Mouse (Mus musculus) left cerebral cortex, adult 18-20 months (tissue): ENCODE measurements around the gene Nus1. TPM values are rescaled to one million over a fixed set of nuclear protein-coding genes. Genes with fewer than 3 reads are reported as not detected.
A peak's percentile ranks its signal among the peaks of the same experiment; 100 is the strongest.

ENCODE experiments used
- DNase-seq, 2 experiments: peaks; one replicate each; pipeline ENCODE4 v3.0.0; 2021 to 2022; ENCODE audit warnings: low spot score in 2 of 2, mixed read lengths in 1 of 2
- long read RNA-seq, 2 experiments: library from polyadenylated mRNA; stranded (forward); transcript quantifications; one replicate each; pipeline ENCODE4 v2.0.0; 2021
- total RNA-seq, 2 experiments: library from RNA; stranded (reverse); gene quantifications; 2 replicates each; pipeline ENCODE4 v1.2.3; 2021

Gene Nus1
- total RNA-seq: 10 to 100 TPM; 63.8 to 66.3 TPM
- long read RNA-seq, experiment 1, full-length matches to known transcripts: 48 of 68 reads
- long read RNA-seq, experiment 1, partial matches to known transcripts: 0 of 68 reads
- long read RNA-seq, experiment 1, other reads (novel, unspliced or antisense): 20 of 68 reads
- long read RNA-seq, experiment 2, full-length matches to known transcripts: 16 of 23 reads
- long read RNA-seq, experiment 2, partial matches to known transcripts: 1 of 23 reads
- long read RNA-seq, experiment 2, other reads (novel, unspliced or antisense): 6 of 23 reads

DNA sequence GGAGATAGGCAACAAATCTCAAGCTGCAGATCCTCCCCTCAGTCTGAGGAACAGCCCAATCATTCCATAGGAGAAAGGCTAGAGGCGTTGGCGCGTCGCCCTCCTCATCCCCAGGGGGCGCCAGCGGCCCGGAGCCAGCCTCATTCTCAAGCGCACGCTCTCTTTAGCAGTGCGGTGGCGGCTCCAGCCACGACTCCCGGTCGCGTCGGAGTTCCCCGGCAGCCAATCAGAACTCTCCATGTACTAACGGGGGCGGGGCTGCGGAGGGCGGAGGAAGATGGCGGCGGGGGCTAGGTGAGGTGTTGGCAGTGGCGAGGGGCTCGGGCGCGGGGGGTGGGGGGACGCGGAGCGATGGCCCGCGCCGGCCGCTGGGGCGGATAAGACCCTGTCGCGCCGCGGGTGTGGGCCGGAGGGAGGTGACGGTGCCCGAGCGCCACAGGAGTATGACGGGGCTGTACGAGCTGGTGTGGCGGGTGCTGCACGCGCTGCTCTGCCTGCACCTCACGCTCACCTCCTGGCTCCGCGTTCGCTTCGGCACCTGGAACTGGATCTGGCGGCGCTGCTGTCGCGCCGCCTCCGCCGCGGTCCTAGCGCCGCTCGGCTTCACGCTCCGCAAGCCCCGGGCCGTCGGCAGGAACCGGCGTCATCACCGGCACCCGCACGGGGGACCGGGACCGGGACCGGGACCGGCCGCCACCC, at the start of gene Nus1:
Nus1 (plus strand) TSS at position 249 of the 699 bp plus-strand sequence.
- peak; percentile 96 to 97 for DNase-seq

DNA sequence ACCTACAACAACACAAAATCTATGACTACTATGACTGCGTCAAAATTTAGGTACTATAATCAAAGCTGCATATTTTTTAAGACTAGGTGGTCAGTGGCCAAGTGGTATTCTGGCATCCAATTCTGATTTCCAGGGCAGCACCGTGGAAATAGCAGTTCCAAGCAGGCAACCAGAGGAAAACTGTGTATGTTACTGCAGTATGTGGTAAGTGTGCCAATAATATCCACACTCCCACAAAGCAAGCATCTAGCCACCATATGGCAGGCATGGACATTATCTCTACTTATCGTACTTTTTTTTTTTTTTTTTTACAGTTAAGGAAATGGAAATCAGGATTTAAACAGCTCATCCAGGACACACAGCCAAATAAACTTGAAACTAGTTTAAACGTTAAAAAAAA, 49.0 kb upstream of the Nus1 start:
- DNase-seq: no peak

DNA sequence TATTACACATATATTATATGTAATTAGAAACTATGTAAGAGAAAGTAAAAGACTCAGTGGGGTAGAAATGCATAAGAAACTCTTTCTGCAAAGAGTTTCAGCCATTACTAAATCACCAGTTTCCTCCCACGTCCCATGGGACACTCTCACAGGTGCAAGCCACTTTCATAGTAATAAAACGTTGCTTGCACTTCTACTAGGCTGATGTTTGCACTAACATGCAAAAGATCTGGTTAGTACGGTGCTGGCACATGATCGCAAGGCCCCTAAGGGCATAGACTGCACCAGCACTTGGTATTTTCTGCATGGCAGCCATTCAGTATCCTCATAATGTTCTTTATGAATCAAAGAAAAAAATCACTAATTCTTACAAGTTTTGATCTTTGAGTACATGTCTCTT, 43.5 kb upstream of the Nus1 start:
- no peak for DNase-seq

DNA sequence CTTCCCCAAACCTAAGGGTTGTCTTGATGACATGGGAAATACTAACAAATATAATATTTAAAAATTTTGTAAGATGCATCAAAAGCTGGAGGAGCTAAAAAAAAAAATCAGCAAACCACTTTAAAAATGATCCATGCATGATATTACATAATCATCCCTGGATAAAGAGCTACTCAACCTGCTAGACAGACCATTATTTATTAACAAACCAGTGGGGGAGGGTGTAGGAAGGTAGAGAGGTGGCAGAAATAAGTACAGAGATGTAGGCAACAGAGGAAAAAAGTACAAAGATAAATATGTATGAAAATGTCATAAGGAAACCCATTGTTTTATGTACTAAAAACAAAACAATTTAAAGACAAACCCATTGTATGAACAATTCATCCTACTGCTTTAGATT, 42.7 kb upstream of the Nus1 start:
- no peak for DNase-seq

DNA sequence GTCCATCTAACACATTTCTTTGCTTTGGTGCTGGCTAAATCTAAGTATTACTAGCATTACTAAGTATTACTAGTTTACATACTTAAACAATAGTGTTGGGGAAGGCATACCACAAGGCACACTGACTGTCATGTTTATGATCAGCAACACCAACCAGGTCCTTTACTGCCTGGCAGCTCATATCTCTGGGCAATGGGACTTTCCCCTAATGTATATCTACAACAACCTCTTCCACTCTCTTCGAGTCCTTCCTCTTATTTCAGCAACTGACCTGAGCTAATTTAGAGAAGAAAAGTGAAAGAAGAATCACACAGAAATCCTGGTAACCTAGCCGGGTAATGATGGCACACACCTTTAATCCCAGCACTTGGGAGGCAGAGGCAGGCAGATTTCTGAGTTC, 40.9 kb upstream of the Nus1 start:
- DNase-seq: no peak

DNA sequence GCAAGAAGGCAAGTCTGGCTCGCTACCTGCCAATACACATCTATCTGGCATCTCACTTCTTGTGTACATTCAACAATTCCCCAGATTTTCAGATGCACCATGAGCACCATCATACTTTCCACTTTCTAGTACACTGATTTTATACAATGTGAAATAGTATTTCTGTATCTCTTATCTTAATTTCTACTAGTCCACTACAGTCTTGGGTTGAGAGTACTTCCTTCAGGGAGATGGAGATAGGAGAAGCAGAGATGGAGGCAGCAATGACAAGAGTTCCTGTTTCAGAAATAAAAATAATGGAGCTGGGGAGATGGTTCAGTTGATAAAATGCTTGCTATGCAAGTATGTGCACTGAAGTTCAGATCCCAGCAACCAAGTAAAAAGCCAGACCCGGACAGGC, 39.5 kb upstream of the Nus1 start:
- no peak for DNase-seq

DNA sequence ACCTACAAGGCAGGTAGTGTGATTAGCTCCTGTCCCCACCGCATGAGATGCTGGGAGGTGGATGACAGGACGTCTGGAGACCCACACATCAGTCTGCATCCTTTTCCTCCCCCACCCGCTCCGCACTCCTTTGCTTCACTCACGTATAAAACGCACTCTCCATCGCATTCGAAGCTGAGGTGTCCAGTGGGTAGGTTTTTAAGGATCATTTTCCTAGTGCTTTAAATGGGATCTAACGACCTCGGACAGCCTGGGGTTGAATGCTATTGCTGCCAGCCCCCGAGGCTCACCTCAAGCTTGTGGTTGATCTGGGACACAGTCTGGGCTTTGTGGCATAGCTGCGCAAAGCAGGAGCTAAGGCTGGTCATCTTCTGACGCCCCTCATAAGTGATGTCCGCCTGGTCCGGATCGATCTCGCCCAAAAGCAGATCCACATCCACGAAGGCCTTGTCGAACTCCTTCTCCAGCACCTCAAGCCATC, 36.0 kb upstream of the Nus1 start:
- DNase-seq: peak; percentile 28 to 47

DNA sequence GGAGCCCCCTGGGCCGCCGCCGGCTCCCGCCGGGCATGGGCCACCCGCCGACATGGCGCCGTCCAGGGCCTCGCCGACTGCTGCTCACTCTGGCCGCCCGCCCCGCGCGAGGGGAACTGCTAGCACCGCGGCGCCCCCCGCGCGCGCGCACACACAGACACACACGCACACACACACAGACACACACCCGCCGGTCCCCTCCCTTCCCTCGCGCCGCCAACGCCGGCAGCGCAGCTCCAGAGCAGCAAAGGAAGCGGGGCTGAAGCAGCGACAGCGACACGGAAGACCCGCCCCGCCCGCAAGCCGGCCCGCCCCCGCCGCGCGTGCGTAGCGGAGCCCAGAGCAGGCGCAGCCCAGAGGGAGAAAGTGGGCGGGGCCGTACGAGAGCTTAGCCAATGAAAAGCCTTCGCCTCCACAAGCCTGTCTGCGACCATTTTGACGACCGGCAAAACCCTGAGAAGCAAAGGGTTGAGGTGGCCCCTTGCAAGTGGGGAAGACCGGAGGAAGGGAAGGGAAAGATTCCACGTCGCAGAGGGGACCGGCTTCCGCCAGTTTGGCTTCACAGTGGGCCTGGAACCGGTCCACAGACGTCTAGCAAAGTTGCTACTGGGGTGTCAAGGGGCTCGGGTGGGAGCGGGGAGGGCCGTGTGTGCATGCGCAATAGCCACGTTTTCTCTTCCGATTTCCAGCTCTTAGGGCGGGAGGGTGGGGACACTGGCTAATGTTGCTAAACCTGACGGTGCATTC, 35.3 kb upstream of the Nus1 start, which contains the start of gene Gopc:
Gopc (minus strand) TSS at position 280 of the 747 bp plus-strand sequence.
- peak; percentile 97 to 98 for DNase-seq

DNA sequence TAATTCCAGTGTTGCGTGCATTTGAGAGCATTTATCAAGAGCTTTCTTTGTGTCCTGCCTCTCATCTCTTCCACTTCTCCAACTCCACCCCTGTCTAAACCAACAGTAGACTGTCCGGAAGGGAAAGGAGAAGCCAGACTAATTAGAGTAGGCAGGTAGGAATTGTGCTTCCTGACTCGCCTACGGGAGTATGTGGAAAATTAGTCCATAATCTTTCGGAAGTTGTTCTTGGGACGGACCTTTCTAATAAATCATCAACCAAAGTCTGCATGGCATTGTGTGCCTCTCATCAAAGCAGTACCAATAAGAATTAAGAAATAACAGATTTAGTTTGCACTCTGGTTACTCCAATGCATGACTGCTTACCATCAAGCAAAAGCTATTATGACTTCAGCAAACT, 34.3 kb upstream of the Nus1 start:
- no peak for DNase-seq

DNA sequence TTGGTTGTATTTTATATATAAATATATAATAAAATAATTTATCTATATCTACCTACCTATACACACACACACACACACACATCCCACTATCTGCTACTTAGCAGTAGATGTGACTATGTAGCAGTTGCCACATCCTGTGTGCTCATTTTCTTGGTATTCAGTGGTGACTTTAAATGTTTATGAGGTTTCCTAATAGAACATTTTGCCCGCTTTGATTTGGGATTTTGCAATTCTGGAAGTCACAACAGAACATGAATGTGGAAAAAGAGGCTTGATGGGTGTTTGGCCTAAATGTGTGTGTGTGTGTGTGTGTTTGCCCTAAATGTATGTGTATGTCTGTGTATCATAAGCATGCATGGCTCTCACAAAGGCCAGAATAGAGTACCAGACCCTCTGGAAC, 33.8 kb upstream of the Nus1 start:
- DNase-seq: no peak

DNA sequence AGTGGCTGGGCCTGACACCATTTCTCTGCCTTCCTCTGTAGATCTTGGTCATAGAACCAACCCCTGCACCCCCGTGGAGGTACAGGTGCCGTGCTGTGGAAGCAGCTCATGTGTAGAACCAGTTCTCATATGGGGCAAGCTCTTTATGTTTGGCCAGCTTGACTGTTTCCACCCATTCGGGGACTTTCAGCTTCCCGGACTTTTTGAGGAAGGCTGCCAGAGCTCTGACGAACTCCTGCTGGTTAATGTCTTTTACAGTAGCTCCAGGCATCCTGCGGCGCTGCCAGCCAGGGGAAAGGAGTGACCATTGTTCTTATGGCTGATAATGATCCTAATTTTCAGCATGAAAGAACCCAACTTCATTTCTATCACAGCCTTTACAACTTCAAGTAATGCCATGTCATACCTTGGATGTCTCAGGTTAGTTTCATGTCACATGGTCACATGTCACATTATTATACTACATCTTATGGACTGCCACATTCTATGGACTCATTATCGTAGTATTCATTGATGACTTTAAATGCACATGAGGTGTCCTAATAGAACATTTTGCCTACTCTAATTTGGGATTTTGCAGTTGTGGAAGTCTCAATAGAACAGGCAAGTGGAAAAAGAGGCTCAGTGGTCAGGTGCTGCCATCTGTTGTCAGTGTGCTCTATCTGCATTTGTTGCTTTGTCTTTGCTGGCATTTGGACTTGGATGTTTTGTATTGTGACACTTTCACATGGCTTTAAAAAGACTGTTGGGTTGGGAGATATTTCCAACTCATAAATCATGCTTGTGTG, 32.3 kb upstream of the Nus1 start:
- peak; percentile 52 to 64 for DNase-seq

DNA sequence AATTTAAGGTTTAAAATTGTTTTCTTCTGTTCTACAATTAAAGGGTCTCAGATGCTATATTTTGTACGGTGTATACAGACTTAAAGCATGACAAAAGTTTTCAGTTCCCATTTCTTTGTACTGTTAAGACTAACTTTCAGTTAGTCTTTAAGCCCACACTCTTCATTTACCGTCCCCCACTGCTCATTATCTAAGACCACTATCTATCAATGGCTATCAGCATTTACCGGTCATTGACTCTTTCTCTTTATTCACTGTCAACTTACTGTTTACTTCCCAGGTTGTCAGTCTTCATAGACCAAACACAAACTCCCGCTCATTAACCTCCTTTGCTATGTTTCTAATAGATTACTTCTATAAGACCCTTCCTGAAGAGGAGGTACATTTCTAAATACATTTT, 30.2 kb upstream of the Nus1 start:
- DNase-seq: no peak

DNA sequence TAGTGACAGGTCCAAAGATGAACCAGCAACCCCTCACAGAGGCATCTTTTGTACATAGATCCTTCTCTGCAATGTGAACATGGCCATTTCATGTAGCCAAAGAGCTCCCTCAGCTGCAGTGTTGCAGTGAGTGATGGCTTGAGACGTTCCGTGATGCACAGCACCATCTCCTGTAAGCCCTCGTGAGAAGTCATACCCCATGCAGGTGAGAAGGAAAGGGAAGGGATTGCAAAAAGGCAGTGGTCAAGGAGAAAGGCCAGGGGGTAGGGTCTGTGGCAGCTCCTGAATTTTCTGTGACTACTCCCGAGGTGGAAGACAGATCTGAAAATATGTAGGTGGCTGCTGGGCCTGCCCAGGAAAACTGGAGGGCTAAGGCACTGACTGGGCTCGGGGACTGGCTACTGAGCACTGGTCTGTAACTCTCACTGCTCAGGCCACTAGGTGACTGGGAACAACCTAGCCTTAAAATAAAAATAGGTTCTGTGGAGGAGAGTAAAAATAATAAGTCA, 28.4 kb upstream of the Nus1 start, which contains the start of gene Nepn:
Nepn (plus strand) TSS at position 51 of the 509 bp plus-strand sequence.
- DNase-seq: no peak

DNA sequence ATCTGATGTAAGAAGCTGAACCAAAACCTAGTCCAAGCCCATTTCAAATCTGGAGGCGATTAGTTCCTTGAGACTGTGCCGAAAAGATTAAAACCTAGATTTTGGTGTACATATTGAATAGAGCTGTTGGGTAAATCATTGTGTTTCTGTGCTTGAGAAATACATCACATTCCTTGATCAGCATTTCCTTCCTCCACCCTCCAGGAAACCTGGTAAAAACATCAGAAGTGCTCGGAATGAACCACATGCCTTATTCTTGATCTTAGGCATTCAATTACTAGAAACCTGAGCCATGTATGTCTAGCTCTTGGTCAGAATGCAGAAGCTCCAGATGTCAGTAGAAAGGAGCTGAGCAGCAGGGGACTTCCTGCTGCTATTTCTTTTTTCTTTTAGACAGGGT, 27.9 kb upstream of the Nus1 start:
- no peak for DNase-seq

DNA sequence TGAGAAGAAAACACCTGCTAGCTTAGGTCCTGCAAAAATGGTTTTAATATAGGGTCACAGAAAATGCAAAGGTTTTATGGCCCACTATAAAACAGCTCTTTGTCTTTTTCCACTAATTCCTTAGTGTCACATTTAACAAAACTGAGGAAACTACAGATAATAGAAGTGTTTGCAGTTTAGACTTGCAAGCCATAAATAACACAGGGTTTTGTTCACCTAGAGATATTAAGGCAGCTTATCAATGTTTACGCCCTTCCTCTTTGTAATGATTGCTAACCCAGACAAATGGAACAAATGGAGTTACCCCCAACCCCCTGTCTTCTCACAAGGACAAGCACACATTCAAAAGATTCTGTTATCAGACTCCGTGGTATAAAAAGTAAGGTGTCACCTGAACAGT, 26.1 kb upstream of the Nus1 start:
- DNase-seq: no peak

DNA sequence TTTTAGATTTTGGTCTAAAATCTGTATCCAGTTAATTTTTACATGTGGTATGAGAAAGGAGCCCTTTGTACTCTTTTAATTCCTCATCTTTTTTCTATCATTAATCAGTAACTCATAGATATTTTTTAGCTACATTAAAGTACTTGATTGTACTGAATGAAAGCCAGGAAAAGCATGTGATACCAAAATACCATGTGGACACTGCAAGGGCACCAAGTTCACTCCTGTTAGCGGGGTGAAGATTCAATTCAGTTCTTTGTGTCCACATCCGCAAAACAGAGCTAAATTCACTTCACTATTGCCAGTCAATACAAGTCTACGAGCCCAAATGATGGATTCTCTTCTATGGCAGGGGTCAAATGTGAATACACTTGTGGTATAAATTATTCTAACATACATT, 20.7 kb upstream of the Nus1 start:
- DNase-seq: no peak

DNA sequence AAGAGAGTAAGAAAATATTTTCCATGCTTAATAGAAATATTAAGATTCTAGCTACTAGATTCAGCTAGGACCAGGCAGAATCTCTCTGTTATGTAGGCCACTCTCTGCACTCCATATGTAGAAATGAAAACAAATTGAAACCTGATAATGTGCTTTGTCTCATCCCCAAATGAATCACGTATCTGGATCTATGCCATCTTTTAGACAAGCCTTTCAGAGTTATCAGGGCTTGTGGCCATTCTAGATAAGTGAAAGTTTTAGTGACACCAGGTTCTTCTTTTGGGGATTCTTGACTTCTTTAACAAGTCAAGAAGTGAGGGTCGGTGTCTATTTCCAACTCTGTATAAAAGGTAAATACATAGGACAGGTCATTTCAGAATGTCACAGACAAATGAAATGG, 18.6 kb upstream of the Nus1 start:
- no peak for DNase-seq

DNA sequence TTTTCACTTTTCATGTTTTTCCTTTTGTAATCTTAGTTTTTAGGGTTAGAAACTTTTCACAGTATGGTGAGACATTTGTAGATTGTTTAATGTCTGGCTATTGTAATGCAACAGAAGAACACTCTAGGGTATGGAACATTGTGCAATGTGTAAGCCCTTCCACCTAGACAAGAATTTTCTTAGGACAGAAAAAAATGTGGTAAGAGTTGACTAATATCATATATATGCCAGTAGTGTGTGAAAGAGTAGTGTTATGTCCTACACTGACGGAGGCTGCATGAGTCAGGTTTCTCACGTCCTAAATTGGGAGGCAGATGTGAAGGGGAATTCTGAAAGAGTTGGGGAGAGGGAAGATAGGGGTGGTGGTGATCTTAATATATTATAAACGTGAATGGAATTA, 17.6 kb upstream of the Nus1 start:
- DNase-seq: no peak

DNA sequence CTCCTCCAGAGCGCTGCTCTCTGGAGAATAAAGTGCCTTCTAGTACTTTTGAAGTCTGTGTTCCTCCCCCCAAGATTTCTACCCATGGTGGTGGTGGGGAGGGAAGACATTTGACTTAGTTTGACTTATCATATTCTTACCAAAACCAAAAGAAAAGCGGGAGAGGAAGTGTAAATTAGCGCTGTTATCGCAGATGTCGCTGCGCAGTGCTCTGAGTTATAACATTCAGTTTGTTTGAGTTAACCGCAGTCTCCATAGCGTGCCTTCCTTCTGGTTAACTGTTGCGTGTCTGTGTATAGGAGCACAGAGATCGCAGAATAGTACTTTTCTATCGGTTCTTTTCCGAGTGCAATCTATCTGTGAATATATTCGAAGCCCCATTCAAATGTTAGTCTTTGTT, 12.2 kb upstream of the Nus1 start:
- DNase-seq: no peak

DNA sequence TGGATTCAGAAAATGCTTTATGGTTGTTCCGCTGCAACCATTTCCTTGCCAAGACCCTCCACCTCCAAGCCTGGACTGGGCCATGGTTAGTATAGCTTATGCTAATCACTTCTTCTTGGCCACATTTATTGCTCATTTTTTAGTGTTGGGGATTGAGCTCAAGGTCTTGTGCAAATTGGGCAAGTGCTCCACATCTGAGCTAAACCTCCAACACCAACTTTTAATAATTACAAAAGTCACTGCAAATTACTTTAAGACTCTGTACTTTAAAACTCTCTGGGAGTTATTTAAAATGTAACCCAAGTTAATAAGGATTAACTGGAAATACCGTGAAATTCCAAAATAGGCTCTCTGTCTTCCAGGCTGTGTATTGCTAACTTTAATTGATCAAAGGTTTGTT, 9.8 kb upstream of the Nus1 start:
- DNase-seq: no peak

DNA sequence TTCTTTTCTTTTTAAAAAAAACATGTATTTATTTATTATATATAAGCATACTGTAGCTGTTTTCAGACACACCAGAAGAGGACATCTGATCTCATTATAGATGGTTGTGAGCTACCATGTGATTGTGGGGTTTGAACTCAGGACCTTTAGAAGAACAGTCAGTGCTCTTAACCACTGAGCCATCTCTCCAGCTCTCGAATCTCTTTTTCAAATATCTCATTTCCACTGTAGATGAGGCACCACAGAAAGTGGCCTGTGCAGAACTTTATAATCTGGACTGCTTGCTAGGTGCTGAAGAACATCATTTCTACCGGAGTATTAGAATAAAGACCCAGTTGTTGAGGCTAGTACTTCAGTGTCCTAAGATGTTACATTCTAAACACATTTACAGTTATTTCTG, 2.3 kb upstream of the Nus1 start:
- DNase-seq: no peak
